8 mouse cellular contexts compared by ENCODE assay signal in genomic region chr4:40774279-40775259, GRCm38 (mm10). TPM values are rescaled to one million over a fixed set of nuclear protein-coding genes. Genes with fewer than 3 reads are reported as not detected.
A peak's percentile ranks its signal among the peaks of the same experiment; 100 is the strongest.
DNase-seq lines count a peak whose midpoint lies in the region; ATAC-seq and TF ChIP-seq lines count a peak whose summit lies in the region.

No protein-coding gene starts in this region.

- peak; percentile 98 for TF ChIP-seq CTCF in stomach, postnatal 0 days (IDR thresholded peaks at IDR 0.05; ENCODE audit: low read depth)

- no peak for TF ChIP-seq EP300 in stomach, postnatal 0 days (optimal IDR thresholded peaks at IDR 0.05)

- peak overlapping the region; percentile 84 for H3K27ac ChIP-seq in embryonic facial prominence, embryonic 12.5 days
- H3K27ac ChIP-seq in liver, embryonic 13.5 days, result no peak overlapping the region
- peak overlapping the region; percentile 77 for H3K27ac ChIP-seq in stomach, postnatal 0 days (replicated peaks)

- 10% methylated on average over 12 of the region's 12 CpGs for WGBS in embryonic facial prominence, embryonic 12.5 days
- 12% methylated on average over 12 of the region's 12 CpGs for WGBS in liver, embryonic 13.5 days (ENCODE audit: insufficient replicate concordance)
- 17% methylated on average over 12 of the region's 12 CpGs for WGBS in stomach, postnatal 0 days

- H3K4me2 ChIP-seq in embryonic facial prominence, embryonic 12.5 days (replicated peaks), result peak overlapping the region; percentile 49
- H3K4me2 ChIP-seq in liver, embryonic 13.5 days, result peak overlapping the region; percentile 52
- H3K4me2 ChIP-seq in stomach, postnatal 0 days (replicated peaks; ENCODE audit: low read depth), result peak overlapping the region; percentile 49

- H3K9ac ChIP-seq in embryonic facial prominence, embryonic 12.5 days, result peak overlapping the region; percentile 12; the same call in 1 of the 2 replicates
- H3K9ac ChIP-seq in liver, embryonic 13.5 days, result no peak overlapping the region
- H3K9ac ChIP-seq in stomach, postnatal 0 days (ENCODE audit: low read length), result no peak overlapping the region

- no peaks in the 10 kb centered on the region for H3K36me3 ChIP-seq in embryonic facial prominence, embryonic 12.5 days
- H3K36me3 ChIP-seq in liver, embryonic 13.5 days, result no peaks in the 10 kb centered on the region
- no peaks in the 10 kb centered on the region for H3K36me3 ChIP-seq in stomach, postnatal 0 days (ENCODE audit: control insufficient read depth, insufficient read depth, low read length)

- H3K27me3 ChIP-seq in embryonic facial prominence, embryonic 12.5 days, result no peaks in the 10 kb centered on the region
- no peaks in the 10 kb centered on the region for H3K27me3 ChIP-seq in liver, embryonic 13.5 days
- H3K27me3 ChIP-seq in stomach, postnatal 0 days (ENCODE audit: control insufficient read depth, insufficient read depth, low read length), result no peaks in the 10 kb centered on the region

- ATAC-seq in embryonic facial prominence, embryonic 12.5 days (ENCODE audit: insufficient number of reproducible peaks, insufficient read depth, low FRiP score, low TSS enrichment), result peak; percentile 44; the same call in 1 of the 2 replicates
- ATAC-seq in liver, embryonic 13.5 days (ENCODE audit: low read depth), result no peak
- peak; percentile 75; the same call in 1 of the 2 replicates for ATAC-seq in stomach, postnatal 0 days (ENCODE audit: low FRiP score, low TSS enrichment)

- no peaks in the 10 kb centered on the region for H3K9me3 ChIP-seq in embryonic facial prominence, embryonic 12.5 days
- H3K9me3 ChIP-seq in liver, embryonic 13.5 days (replicated peaks), result no peaks in the 10 kb centered on the region
- no peaks in the 10 kb centered on the region for H3K9me3 ChIP-seq in stomach, postnatal 0 days (ENCODE audit: control insufficient read depth, low read length)

- H3K4me3 ChIP-seq in embryonic facial prominence, embryonic 12.5 days, result peak overlapping the region; percentile 10; the same call in 1 of the 2 replicates
- H3K4me3 ChIP-seq in liver, embryonic 13.5 days (replicated peaks), result peak overlapping the region; percentile 23; the same call in 1 of the 2 replicates
- H3K4me3 ChIP-seq in stomach, postnatal 0 days (ENCODE audit: low read depth, low read length), result no peak overlapping the region

- peaks cover 16% of the 10 kb centered on the region for H3K4me1 ChIP-seq in embryonic facial prominence, embryonic 12.5 days
- peaks cover 50% of the 10 kb centered on the region for H3K4me1 ChIP-seq in liver, embryonic 13.5 days (replicated peaks)
- H3K4me1 ChIP-seq in stomach, postnatal 0 days (replicated peaks; ENCODE audit: control insufficient read depth, insufficient read depth), result peaks cover 6% of the 10 kb centered on the region; the same call in 1 of the 2 replicates

- DNase-seq in A20 (ENCODE audit: low read depth, low spot score), result peak; percentile 89
- peak; percentile 75 for DNase-seq in adrenal gland, postnatal 25 days
- DNase-seq in heart, adult 9 months (ENCODE audit: low spot score in 2 of 2), result peak; percentile 57 to 68
- peak; percentile 83 for DNase-seq in kidney, adult 9 months
- DNase-seq in liver, embryonic 13.5 days, result peak; percentile 63
- DNase-seq in neural tube, embryonic 10.5 days (ENCODE audit: extremely low spot score, low spot score), result peak; percentile 77
- peak; percentile 87 for DNase-seq in stomach, postnatal 0 days (ENCODE audit: low spot score)

RNA-seq across cellular contexts. Expression of gene Smu1, which starts 16.8 kb away (rescaled TPM):
- total RNA-seq in adrenal gland, postnatal 25 days (2021), result 58.9 and 66.4 TPM in 2 replicates
- polyA plus RNA-seq in embryonic facial prominence, embryonic 12.5 days (2016; fragmentation: Nextera tagmentation; extraction: Ambion mirVana), result 152 and 153 TPM in 2 replicates
- polyA plus RNA-seq in liver, embryonic 13.5 days (2015; fragmentation: Nextera tagmentation; extraction: Ambion mirVana), result 96.1 and 106 TPM in 2 replicates
- polyA plus RNA-seq in stomach, postnatal 0 days (2015; fragmentation: Nextera tagmentation; extraction: Ambion mirVana), result 79.9 and 80.9 TPM in 2 replicates

RNA-seq across cellular contexts. Expression of gene Dnaja1, which starts 52.6 kb away (rescaled TPM):
- 235 and 424 TPM in 2 replicates for total RNA-seq in adrenal gland, postnatal 25 days (2021)
- polyA plus RNA-seq in embryonic facial prominence, embryonic 12.5 days (2016; fragmentation: Nextera tagmentation; extraction: Ambion mirVana), result 476 and 518 TPM in 2 replicates
- 198 and 259 TPM in 2 replicates for polyA plus RNA-seq in liver, embryonic 13.5 days (2015; fragmentation: Nextera tagmentation; extraction: Ambion mirVana)
- polyA plus RNA-seq in stomach, postnatal 0 days (2015; fragmentation: Nextera tagmentation; extraction: Ambion mirVana), result 185 and 203 TPM in 2 replicates
